Mouse (Mus musculus) hindbrain, embryonic 12.5 days (tissue): ENCODE results near the gene Pcsk2. TPM values are rescaled to one million over a fixed set of nuclear protein-coding genes. Genes with fewer than 3 reads are reported as not detected.

Experiments
- ATAC-seq: fragments of 200-750 bp; cut with Nextera tagmentation; 2 replicates; pipeline ENCODE4 v1.8.0; 2017; ENCODE audit warnings: moderate TSS enrichment; ENCODE audit not compliant: low FRiP score
- H3K27ac ChIP-seq: fragments of 300-500 bp; sonication (generic); 2 replicates; pipeline ENCODE4 v1.5.1; 2016; ENCODE audit warnings: mild to moderate bottlenecking
- H3K27me3 ChIP-seq: fragments of 300-500 bp; sonication (generic); 2 replicates; pipeline ENCODE4 v1.6.1; 2016; ENCODE audit warnings: mild to moderate bottlenecking
- H3K36me3 ChIP-seq: fragments of 300-500 bp; sonication (generic); 2 replicates; pipeline ENCODE4 v1.6.1; 2016; ENCODE audit warnings: mild to moderate bottlenecking
- H3K4me1 ChIP-seq: fragments of 300-500 bp; sonication (generic); 2 replicates; pipeline ENCODE4 v1.6.1; 2016
- H3K4me2 ChIP-seq: fragments of 300-500 bp; sonication (generic); replicated peaks from 2 replicates; pipeline ENCODE4 v1.6.1; 2016; ENCODE audit warnings: mild to moderate bottlenecking
- H3K4me3 ChIP-seq: fragments of 300-500 bp; sonication (generic); 2 replicates; pipeline ENCODE4 v1.5.1; 2016; ENCODE audit warnings: mild to moderate bottlenecking
- H3K9ac ChIP-seq: fragments of 300-500 bp; sonication (generic); 2 replicates; pipeline ENCODE4 v1.6.1; 2016; ENCODE audit warnings: mild to moderate bottlenecking, moderate library complexity
- H3K9me3 ChIP-seq: fragments of 300-500 bp; sonication (generic); replicated peaks from 2 replicates; pipeline ENCODE4 v1.6.1; 2016; ENCODE audit warnings: mild to moderate bottlenecking
- WGBS: fragments of 180-500 bp; shearing (Covaris S2); methylation state at CpG from one replicate; pipeline ENCODE4 v1.1.7; 2016; 5-methylcytosine and 5-hydroxymethylcytosine counted together
- polyA plus RNA-seq: library from polyadenylated mRNA; unstranded; fragments of >200 nt; fragmentation: Nextera tagmentation; extraction: Ambion mirVana; gene quantifications from 2 replicates; pipeline ENCODE4 v1.2.1, GENCODE M21; 2016

The Pcsk2 gene
- 8.6 and 10.1 TPM in 2 replicates for polyA plus RNA-seq

DNA sequence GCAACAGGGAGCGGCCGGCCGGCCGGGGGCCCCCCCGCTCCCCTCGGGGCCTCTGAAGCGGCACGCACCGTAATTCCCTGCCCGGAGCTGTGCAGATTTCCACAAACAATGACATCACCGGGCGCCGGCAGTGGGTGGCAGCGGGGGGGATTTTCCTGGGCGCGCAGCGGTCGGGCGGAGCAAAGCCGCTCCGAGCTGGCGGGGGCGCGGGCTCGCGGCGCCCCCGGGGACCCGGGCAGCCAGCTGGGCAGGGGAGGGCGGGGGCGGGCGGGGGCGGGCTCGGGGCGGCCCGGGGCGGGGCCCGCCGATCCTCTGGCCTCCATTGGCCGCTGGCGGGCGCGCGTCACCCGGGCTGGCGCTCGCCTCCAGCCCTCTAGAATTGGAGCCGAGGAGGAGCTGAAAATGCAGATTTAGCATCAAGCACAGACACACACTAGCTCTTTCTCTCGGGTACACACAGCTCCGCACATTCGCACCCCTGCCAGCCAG lies at the start of gene Pcsk2:
Gene Pcsk2 (plus strand): TSS at position 399 of the 489 bp plus-strand sequence.
- peaks cover 38% of the 10 kb centered on the region for H3K27me3 ChIP-seq
- H3K4me2 ChIP-seq = peak within 1 kb of the TSS; percentile 66
- peaks cover 21% of the 10 kb centered on the region for H3K4me1 ChIP-seq

DNA sequence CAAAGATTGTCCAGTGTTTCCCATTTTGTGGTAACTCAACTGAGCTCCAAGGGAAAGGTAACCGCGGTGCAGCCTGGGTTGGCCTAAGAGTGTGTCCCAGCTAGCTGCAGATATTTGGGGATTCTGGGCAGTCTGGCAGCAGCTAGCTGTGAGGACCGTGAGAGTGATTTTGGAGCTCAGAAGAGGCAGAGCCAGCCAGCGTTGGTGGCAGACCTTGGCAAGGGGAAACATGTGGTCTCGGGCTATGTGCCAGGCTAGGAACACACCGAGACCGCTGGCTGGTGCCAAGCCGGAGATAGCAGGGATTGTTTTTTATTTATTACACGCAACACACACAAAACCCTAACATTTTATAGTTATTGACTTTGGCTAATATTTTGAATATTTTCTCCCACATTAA lies 45.1 kb upstream of the Pcsk2 start:
- H3K27me3 ChIP-seq = no peaks in the 10 kb centered on the region
- H3K4me3 ChIP-seq = no peak overlapping the region
- WGBS = 96% methylated on average over 9 of the region's 9 CpGs
- H3K4me1 ChIP-seq = no peaks in the 10 kb centered on the region
- H3K4me2 ChIP-seq = no peak overlapping the region
- no peak for ATAC-seq
- H3K9ac ChIP-seq = no peak overlapping the region
- H3K27ac ChIP-seq = no peak overlapping the region
- H3K9me3 ChIP-seq = no peaks in the 10 kb centered on the region
- no peaks in the 10 kb centered on the region for H3K36me3 ChIP-seq

More for the DNA sequence above, at the start of gene Pcsk2:
- peak within 1 kb of the TSS; percentile 54 for H3K4me3 ChIP-seq
- peak; percentile 96 for ATAC-seq
- no peaks in the 10 kb centered on the region for H3K9me3 ChIP-seq
- no peaks in the 10 kb centered on the region for H3K36me3 ChIP-seq
- H3K9ac ChIP-seq = peak within 1 kb of the TSS; percentile 65
- under 1% methylated on average over 38 of the region's 51 CpGs for WGBS
- H3K27ac ChIP-seq = peak within 1 kb of the TSS; percentile 86

DNA sequence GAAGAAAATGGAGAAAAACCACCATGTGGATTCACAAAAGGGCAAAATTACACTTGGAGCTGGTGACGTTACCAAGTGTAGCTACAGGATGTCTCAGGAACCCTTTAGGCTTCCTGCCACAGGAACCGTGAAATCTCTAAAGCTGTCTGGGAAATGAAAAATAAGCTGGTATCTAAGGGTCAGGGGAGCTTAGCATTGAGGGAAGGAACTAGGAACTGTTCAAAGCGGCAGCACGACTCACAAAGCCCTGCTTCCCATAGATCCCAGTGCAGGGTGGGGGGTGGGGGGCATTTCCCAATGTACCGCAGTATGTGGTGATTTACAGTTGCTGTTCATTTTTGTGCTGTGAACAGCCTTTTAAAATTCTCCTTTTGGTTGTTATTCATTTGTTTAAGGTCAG lies 44.2 kb upstream of the Pcsk2 start:
- no peak overlapping the region for H3K9ac ChIP-seq
- H3K4me1 ChIP-seq = no peaks in the 10 kb centered on the region
- 64% methylated on average over 5 of the region's 5 CpGs for WGBS
- ATAC-seq = no peak
- no peaks in the 10 kb centered on the region for H3K27me3 ChIP-seq
- no peaks in the 10 kb centered on the region for H3K36me3 ChIP-seq
- H3K4me2 ChIP-seq = no peak overlapping the region
- no peak overlapping the region for H3K27ac ChIP-seq
- H3K4me3 ChIP-seq = no peak overlapping the region
- no peaks in the 10 kb centered on the region for H3K9me3 ChIP-seq

DNA sequence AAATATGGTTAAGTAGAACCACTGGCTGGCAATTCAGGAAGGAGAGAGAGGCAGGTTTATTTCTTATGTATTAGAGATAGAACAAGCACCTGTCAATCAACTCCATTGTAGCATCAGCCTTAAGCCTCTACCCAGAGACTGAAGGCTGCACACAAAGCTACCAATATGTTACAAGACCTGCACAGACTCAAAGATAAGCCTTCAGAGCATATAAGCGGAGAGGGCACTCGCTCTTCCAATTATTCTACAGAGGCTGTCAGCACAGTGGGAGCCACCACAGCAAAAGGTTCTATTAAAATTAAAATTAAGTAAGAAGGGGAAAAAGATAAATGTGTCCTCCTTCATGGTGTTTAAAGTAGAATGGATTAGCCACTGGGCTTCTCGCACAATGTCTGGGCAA lies 43.8 kb upstream of the Pcsk2 start:
- 77% methylated on average over 3 of the region's 3 CpGs for WGBS
- H3K27ac ChIP-seq = no peak overlapping the region
- no peaks in the 10 kb centered on the region for H3K4me1 ChIP-seq
- no peaks in the 10 kb centered on the region for H3K27me3 ChIP-seq
- H3K9me3 ChIP-seq = no peaks in the 10 kb centered on the region
- no peak for ATAC-seq
- no peak overlapping the region for H3K4me2 ChIP-seq
- no peaks in the 10 kb centered on the region for H3K36me3 ChIP-seq
- H3K9ac ChIP-seq = no peak overlapping the region
- no peak overlapping the region for H3K4me3 ChIP-seq

DNA sequence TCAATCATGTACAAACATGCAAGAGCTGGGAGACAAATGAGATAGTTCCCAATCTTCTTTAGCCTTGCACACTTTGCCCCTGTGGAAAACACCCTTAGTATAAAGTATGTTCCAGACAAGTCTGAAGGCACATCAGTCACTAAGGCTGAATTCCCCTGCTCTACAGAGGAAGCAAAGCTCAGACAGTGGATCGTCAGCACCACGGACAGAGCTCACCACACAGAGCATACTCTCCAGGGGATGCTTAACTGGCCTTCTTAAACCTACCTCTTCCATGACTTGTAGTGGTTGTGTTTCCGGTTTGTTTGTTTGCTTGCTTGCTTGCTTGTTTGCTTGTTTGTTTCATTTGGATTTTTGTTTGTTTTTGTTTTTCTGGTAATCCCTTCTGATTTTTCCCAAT lies 9.5 kb upstream of the Pcsk2 start:
- no peak overlapping the region for H3K4me2 ChIP-seq
- H3K27me3 ChIP-seq = no peaks in the 10 kb centered on the region
- ATAC-seq = no peak
- no peak overlapping the region for H3K27ac ChIP-seq
- H3K9ac ChIP-seq = no peak overlapping the region
- H3K9me3 ChIP-seq = no peaks in the 10 kb centered on the region
- H3K4me1 ChIP-seq = no peaks in the 10 kb centered on the region
- 9% methylated on average over 3 of the region's 3 CpGs for WGBS
- no peak overlapping the region for H3K4me3 ChIP-seq
- H3K36me3 ChIP-seq = no peaks in the 10 kb centered on the region

DNA sequence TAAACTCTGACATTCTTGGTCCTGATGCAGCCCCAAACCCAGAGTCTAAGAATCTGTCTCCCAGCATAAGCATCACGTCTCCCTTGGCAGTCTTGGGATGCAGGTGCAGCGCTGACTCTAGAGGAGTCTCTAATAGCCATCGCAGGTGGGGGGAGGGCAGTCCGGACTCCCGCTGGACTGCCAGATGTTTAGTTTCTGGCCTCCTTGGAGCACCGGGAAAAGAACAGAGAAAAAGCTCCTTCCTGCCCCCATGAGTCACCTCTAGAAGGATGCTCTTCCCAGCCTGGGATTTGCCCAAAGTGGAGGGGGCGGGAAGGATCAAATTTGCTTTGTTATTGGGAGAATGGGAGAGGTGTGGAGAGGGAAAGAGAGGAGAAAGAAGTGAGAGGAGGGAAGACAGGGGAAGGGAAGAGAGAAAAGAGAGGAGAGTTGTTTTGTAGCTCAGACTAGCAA lies 631 bp upstream of the Pcsk2 start:
- Histone ChIP-seq H3K4me2 (peak overlapping the region; percentile 66), H3K9me3 (no peaks in the 10 kb centered on the region), H3K9ac (peak overlapping the region; percentile 65), H3K4me1 (peaks cover 21% of the 10 kb centered on the region), H3K4me3 (peak overlapping the region; percentile 54), H3K36me3 (no peaks in the 10 kb centered on the region), H3K27ac (peak overlapping the region; percentile 86), H3K27me3 (peaks cover 38% of the 10 kb centered on the region)
- WGBS = under 1% methylated on average over 7 of the region's 7 CpGs
- ATAC-seq = peak; percentile 43

DNA sequence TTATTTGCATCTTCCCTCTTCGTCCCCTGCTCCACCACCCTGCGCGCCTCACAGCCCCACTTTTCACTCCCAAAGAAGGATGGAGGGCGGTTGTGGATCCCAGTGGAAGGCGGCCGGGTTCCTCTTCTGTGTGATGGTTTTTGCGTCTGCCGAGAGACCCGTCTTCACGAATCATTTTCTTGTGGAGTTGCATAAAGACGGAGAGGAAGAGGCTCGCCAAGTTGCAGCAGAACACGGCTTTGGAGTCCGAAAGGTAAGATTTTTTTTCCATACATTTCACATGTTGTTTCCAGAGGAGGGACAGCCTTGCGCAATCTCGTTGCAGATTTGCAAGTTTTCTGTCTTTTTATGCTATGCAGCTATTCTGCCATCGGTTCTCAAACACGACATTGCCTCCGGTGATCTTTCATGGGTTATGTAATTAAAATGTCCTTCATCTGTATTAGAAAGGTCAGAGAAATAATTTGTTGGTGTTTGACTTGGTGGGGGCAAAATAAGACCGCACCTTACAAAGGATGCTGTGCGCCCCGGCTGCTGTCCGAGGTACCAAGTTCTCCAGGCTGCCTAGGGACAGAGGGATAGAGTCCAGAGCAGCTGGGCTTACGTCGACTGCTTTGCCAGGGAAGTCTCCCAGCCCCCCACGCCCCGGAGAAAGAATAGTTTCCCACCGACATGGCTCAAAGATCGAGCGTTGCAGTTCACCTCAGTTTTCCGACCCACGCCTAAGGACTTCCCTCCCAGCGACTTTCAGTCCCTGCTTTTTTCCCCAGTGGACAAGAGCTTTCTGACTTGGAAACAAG lies 656 bp downstream of the Pcsk2 start:
- peak overlapping the region; percentile 54 for H3K4me3 ChIP-seq
- peaks cover 38% of the 10 kb centered on the region for H3K27me3 ChIP-seq
- H3K4me1 ChIP-seq = peaks cover 21% of the 10 kb centered on the region
- WGBS = under 1% methylated on average over 33 of the region's 33 CpGs
- peak overlapping the region; percentile 66 for H3K4me2 ChIP-seq
- peak overlapping the region; percentile 65 for H3K9ac ChIP-seq
- no peaks in the 10 kb centered on the region for H3K36me3 ChIP-seq
- peak overlapping the region; percentile 86 for H3K27ac ChIP-seq
- no peaks in the 10 kb centered on the region for H3K9me3 ChIP-seq
- ATAC-seq = 0 out of 2 replicates have a peak, but pooled peaks have one; percentile 21

DNA sequence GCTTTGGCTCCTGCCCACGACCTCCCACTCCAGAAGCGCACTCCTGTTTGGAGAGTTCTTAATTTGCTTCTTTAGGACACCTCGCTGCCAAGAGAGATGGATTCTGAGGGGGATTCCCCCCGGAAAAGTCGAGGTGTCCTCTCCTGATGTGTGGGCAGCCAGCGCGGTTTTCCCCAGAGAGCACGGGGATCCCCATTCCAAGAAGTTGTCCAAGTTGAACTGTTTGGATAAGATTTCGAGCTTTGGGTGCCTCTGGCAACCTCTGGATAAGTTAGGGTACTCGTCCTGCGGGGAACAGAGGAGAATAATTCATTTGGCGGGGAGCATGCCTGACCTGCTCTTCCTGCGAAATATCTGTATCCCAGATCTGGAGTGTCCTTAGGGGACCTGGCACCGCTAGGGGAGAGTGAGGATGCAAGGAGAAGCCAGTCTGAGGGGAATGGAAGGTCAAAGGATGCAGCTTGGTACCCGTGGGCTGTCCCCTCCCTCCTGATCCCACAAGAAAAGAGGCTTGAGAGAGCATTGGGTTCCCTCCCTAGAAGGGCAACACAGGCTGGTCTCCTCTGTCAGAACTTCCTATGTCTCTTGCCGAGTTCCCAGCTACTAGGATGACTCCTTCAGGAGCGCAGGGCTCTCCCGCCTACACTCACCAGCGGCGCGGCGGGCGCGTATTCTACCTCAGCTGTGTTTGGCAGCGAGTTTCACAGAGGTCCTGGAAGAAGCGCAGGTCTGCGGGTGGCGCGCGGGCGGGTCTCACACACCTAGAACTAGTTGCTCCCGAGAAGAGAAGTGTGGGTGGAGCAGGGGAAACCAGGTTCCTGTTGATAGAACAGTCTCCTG lies 1.5 kb downstream of the Pcsk2 start:
- WGBS = 2% methylated on average over 32 of the region's 32 CpGs

DNA sequence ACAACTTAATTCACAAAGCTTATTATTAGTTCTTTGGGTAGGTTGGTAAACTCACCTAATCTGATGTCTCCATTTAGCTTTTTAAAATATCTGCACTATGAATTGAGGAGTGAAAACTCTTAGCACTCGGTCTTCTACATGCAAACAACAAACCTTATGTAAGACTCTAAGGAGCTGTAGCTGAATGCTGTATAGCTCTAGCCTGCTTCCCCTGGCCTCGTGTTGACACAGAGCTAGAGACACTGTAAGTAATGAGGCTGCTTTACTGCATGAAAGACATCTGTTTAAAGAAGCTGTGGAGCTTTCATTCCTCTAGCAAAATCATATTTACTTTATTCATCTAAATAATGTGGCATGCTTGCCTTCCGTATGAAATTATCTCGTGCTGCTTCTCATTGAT lies 14.4 kb downstream of the Pcsk2 start:
- no peaks in the 10 kb centered on the region for H3K9me3 ChIP-seq
- WGBS = 74% methylated on average over 4 of the region's 4 CpGs
- H3K4me3 ChIP-seq = no peak overlapping the region
- H3K27me3 ChIP-seq = no peaks in the 10 kb centered on the region
- H3K4me1 ChIP-seq = no peaks in the 10 kb centered on the region
- H3K4me2 ChIP-seq = no peak overlapping the region
- no peak for ATAC-seq
- no peaks in the 10 kb centered on the region for H3K36me3 ChIP-seq
- H3K9ac ChIP-seq = no peak overlapping the region
- no peak overlapping the region for H3K27ac ChIP-seq

More for the DNA sequence above, 1.5 kb downstream of the Pcsk2 start:
- Histone ChIP-seq H3K9me3 (no peaks in the 10 kb centered on the region), H3K9ac (peak overlapping the region; percentile 65), H3K27me3 (peaks cover 38% of the 10 kb centered on the region), H3K36me3 (no peaks in the 10 kb centered on the region), H3K4me3 (peak overlapping the region; percentile 54), H3K4me1 (peaks cover 21% of the 10 kb centered on the region), H3K27ac (no peak overlapping the region), H3K4me2 (peak overlapping the region; percentile 66)
- no peak for ATAC-seq

DNA sequence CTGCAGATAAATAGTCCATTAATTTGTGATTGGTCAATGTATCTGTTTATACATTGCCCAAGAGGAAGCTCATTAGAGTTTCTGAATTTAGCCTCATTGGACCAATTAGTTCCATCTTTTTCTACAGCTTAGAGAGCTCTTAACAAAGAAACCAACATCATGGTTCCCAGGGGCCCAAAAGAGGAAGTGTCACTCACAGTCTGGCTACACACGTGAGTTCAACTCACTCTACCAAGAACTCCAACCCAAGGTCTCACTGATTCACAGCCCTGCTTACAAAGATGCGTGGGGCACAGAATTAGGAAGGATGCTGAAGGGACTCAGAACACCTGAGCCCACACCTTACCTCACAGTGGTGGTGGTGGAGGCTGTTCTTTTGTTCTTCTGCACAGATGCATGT lies 19.1 kb downstream of the Pcsk2 start:
- Histone ChIP-seq H3K4me1 (no peaks in the 10 kb centered on the region), H3K9me3 (no peaks in the 10 kb centered on the region), H3K4me2 (no peak overlapping the region), H3K27me3 (no peaks in the 10 kb centered on the region), H3K9ac (no peak overlapping the region), H3K27ac (no peak overlapping the region), H3K36me3 (no peaks in the 10 kb centered on the region), H3K4me3 (no peak overlapping the region)
- 76% methylated on average over 2 of the region's 2 CpGs for WGBS
- ATAC-seq = no peak

DNA sequence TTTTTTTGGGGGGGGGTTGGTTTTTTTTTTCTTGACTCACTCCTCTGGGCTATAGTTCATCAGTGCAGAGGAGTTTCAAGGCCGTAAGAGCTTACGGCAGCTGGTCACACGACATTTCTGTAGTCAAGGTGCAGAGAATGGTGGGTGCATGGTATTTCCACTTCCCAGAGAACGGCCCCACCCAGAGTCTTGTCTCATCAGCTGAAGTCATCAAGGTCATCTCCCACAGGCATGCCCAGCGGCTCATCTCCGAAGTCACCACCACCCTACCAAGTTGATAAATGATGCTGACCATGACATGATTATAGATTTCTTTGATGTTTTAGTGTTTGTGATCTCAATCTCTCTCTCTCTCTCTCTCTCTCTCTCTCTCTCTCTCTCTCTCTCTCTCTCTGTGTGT lies 20.0 kb downstream of the Pcsk2 start:
- whole genome bisulfite sequencing = 87% methylated on average over 6 of the region's 6 CpGs

DNA sequence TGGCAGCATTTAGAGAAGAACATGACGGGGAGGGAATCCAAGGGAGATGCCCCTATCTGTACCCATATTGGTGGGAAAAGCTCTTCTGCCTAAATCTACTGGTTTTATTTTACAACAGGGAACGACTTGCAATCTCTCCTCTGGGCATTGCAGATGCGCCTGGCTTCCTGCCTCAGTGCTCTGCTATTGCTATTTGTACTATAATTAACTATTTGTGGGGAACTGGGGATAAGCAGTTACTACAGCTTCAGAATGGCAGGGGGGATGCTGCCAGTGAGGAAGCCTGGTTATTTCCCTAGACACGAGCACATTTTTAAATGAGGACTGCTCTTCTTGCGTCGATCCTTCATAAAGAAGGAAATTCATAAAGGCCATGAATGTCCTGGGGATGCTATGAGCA lies 39.4 kb downstream of the Pcsk2 start:
- Histone ChIP-seq H3K36me3 (no peaks in the 10 kb centered on the region), H3K27me3 (no peaks in the 10 kb centered on the region), H3K27ac (no peak overlapping the region), H3K9ac (no peak overlapping the region), H3K4me1 (no peaks in the 10 kb centered on the region), H3K4me3 (no peak overlapping the region), H3K4me2 (no peak overlapping the region), H3K9me3 (no peaks in the 10 kb centered on the region)
- ATAC-seq = no peak
- 85% methylated on average over 6 of the region's 6 CpGs for WGBS

More for the DNA sequence above, 20.0 kb downstream of the Pcsk2 start:
- H3K9ac ChIP-seq = no peak overlapping the region
- no peak overlapping the region for H3K4me2 ChIP-seq
- ATAC-seq = no peak
- no peaks in the 10 kb centered on the region for H3K9me3 ChIP-seq
- H3K4me3 ChIP-seq = no peak overlapping the region
- H3K27ac ChIP-seq = no peak overlapping the region
- no peaks in the 10 kb centered on the region for H3K27me3 ChIP-seq
- H3K36me3 ChIP-seq = no peaks in the 10 kb centered on the region
- no peaks in the 10 kb centered on the region for H3K4me1 ChIP-seq
